Mouse (Mus musculus) CH12.LX (cell line): ENCODE measurements around the gene Aes.

Experiments used
- CHD2 ChIP-seq: IDR thresholded peaks from 2 replicates; pipeline ENCODE4 v1.6.1; 2011; ENCODE audit warnings: low read length, improper control_type of control experiment
- CTCF ChIP-seq, 2 experiments: IDR thresholded peaks in 1 of 2; conservative IDR thresholded peaks in 1 of 2; 2 replicates each; pipeline ENCODE4 v1.5.1; 2011 to 2012; ENCODE audit warnings: low read depth in 2 of 2, low read length in 2 of 2, improper control_type of control experiment in 1 of 2, inconsistent platforms in 1 of 2, mild to moderate bottlenecking in 1 of 2, moderate library complexity in 1 of 2
- MAFK ChIP-seq: IDR thresholded peaks from 2 replicates; pipeline ENCODE4 v1.6.1; 2011; ENCODE audit warnings: low read length, improper control_type of control experiment; ENCODE audit not compliant: insufficient replicate concordance
- MAX ChIP-seq: IDR thresholded peaks from 2 replicates; pipeline ENCODE4 v1.6.1; 2011; ENCODE audit warnings: low read length, improper control_type of control experiment
- MYC ChIP-seq: IDR thresholded peaks from 2 replicates; pipeline ENCODE4 v1.6.1; 2011; ENCODE audit warnings: low read depth, mild to moderate bottlenecking, improper control_type of control experiment, low read length
- POLR2A ChIP-seq: IDR thresholded peaks from 2 replicates; pipeline ENCODE4 v1.6.1; 2011; ENCODE audit warnings: low read depth, mild to moderate bottlenecking, improper control_type of control experiment, low read length
- UBTF ChIP-seq: IDR thresholded peaks from 2 replicates; pipeline ENCODE4 v1.6.1; 2012; ENCODE audit warnings: low read depth, mild to moderate bottlenecking, inconsistent platforms, low read length, improper control_type of control experiment, moderate library complexity
- ZC3H11A ChIP-seq: IDR thresholded peaks from 2 replicates; pipeline ENCODE4 v1.6.1; 2012; ENCODE audit warnings: low read depth, mild to moderate bottlenecking, inconsistent platforms, low read length, improper control_type of control experiment

GRCm38 (mm10) chr10:81592631-81593030 is 33.3 kb downstream of the Aes start:
- no peak for TF ChIP-seq ZC3H11A
- TF ChIP-seq MAX: no peak
- TF ChIP-seq CTCF (conservative IDR thresholded peaks at IDR 0.05 in 1 of 2, IDR thresholded peaks at IDR 0.05 in 1 of 2; ENCODE audit: low read depth in 2 of 2, low read length in 2 of 2): no peak
- TF ChIP-seq CHD2: no peak
- no peak for TF ChIP-seq UBTF
- no peak for TF ChIP-seq MYC
- no peak for TF ChIP-seq POLR2A
- TF ChIP-seq MAFK: no peak
